Mouse (Mus musculus) liver, embryonic 14.5 days (tissue): Measurements from ENCODE around the gene Whrn. TPM values are rescaled to one million over a fixed set of nuclear protein-coding genes. Genes with fewer than 3 reads are reported as not detected.

Experiments
- ATAC-seq: fragments of 200-750 bp; cut with Nextera tagmentation; 2 replicates; pipeline ENCODE4 v1.8.0; 2017; ENCODE audit warnings: moderate number of reproducible peaks, mild to moderate bottlenecking, moderate library complexity; ENCODE audit not compliant: insufficient read depth
- DNase-seq, 3 experiments: peaks; one replicate each; pipeline ENCODE4 v3.0.0-alpha.2; 2012 to 2013; ENCODE audit warnings: low read depth in 3 of 3, low spot score in 3 of 3
- H3K27ac ChIP-seq: fragments of 300-500 bp; sonication (generic); 2 replicates; pipeline ENCODE4 v1.5.1; 2014; ENCODE audit warnings: moderate library complexity, mild to moderate bottlenecking, control low read depth, inconsistent platforms
- H3K27me3 ChIP-seq: fragments of 300-500 bp; sonication (generic); 2 replicates; pipeline ENCODE4 v1.6.1; 2014; ENCODE audit warnings: mild to moderate bottlenecking, low read length, moderate library complexity; ENCODE audit not compliant: control insufficient read depth, insufficient read depth
- H3K36me3 ChIP-seq: fragments of 300-500 bp; sonication (generic); replicated peaks from 2 replicates; pipeline ENCODE4 v1.6.1; 2014; ENCODE audit warnings: low read depth; ENCODE audit not compliant: control insufficient read depth, insufficient read depth
- H3K4me1 ChIP-seq, 2 experiments: fragments of 200-500 bp in 1 of 2; fragments of 300-500 bp in 1 of 2; sonication (generic) in 1 of 2; replicated peaks; 2 replicates each; pipeline ENCODE4 v1.6.1; 2012 to 2014; ENCODE audit warnings: antibody characterized with exemption in 1 of 2, inconsistent platforms in 1 of 2, low read length in 1 of 2; ENCODE audit not compliant: control insufficient read depth in 2 of 2, insufficient read depth in 2 of 2
- H3K4me2 ChIP-seq: fragments of 300-500 bp; sonication (generic); 2 replicates; pipeline ENCODE4 v1.6.1; 2014; ENCODE audit warnings: low read depth, mild to moderate bottlenecking, control low read depth, moderate library complexity
- H3K4me3 ChIP-seq, 2 experiments: fragments of 200-500 bp in 1 of 2; fragments of 300-500 bp in 1 of 2; sonication (generic) in 1 of 2; 2 replicates each; pipeline ENCODE4 v1.5.1; 2012 to 2014; ENCODE audit warnings: low read depth in 2 of 2, low read length in 2 of 2, mild to moderate bottlenecking in 2 of 2, control low read depth in 1 of 2, inconsistent platforms in 1 of 2, moderate library complexity in 1 of 2; ENCODE audit not compliant: insufficient read depth in 1 of 2
- H3K9ac ChIP-seq: fragments of 300-500 bp; sonication (generic); replicated peaks from 2 replicates; pipeline ENCODE4 v1.6.1; 2014; ENCODE audit warnings: mild to moderate bottlenecking, control low read depth, moderate library complexity
- H3K9me3 ChIP-seq: fragments of 300-500 bp; sonication (generic); 2 replicates; pipeline ENCODE4 v1.6.1; 2016; ENCODE audit warnings: low read length, mixed read lengths; ENCODE audit not compliant: control insufficient read depth
- CTCF ChIP-seq: IDR thresholded peaks from 2 replicates; pipeline ENCODE4 v1.5.1; 2016; ENCODE audit warnings: antibody characterized with exemption, low read depth, control low read depth
- EP300 ChIP-seq: IDR thresholded peaks from 2 replicates; pipeline ENCODE4 v1.6.1; 2016; ENCODE audit warnings: antibody characterized with exemption, low read depth
- WGBS: fragments of 180-500 bp; shearing (Covaris S2); extraction: QIAGEN DNeasy Blood & Tissue Kit; methylation state at CpG from one replicate; pipeline ENCODE4 v1.1.7; 2014; ENCODE audit not compliant: insufficient replicate concordance; 5-methylcytosine and 5-hydroxymethylcytosine counted together
- polyA plus RNA-seq, 2 experiments: library from polyadenylated mRNA; depleted of rRNA in 1 of 2; stranded (reverse) in 1 of 2; unstranded in 1 of 2; fragments of >200 nt; fragmentation: Nextera tagmentation in 1 of 2; extraction: Ambion mirVana in 1 of 2; gene quantifications; 2 replicates each; pipeline versions ENCODE4 v1.2.1 to v1.2.3; 2012 to 2014

The Whrn gene
- polyA plus RNA-seq, 2 experiments: 0.29 to 0.61 TPM

DNA sequence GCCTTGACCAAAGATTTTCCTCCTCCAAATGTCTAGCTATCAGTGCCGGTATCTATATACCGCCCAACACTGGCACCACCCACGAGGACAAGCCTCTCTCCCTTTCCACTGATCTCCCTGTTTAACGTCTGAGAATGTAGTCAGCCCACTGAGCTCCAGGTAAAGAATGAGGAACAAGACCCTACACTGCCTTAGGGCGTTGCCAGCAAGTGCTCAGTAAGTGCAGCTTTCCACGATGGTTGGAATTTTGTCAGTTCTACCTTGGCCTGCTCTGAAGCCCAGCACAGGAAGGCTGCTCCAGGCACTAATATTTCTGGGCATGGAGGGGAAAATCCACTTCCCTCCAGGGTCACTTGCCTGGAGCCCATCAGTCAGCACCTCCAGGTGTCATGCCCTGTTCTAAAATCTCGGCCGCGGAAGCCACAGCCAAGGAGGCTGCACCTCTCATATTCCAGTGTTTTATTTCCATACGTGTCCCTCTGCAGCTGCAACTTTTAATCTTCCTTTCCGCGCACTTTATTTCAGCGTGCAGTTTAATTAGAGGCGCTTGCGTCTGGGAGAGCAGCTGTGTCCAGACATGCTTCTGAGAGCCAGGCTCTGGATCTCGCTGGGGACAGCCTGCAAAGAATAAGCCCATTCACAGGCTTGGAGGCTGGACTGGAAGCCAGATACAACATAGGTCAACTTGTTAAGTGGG lies 58.5 kb downstream of the Whrn start:
- no peak for TF ChIP-seq EP300
- TF ChIP-seq CTCF: no peak
- no peak overlapping the region for H3K27ac ChIP-seq
- no peaks in the 10 kb centered on the region for H3K36me3 ChIP-seq
- DNase-seq (no peak), ATAC-seq (no peak)
- H3K4me1 ChIP-seq: no peaks in the 10 kb centered on the region
- H3K4me3 ChIP-seq: no peak overlapping the region
- WGBS: 72% methylated on average over 16 of the region's 16 CpGs
- H3K9me3 ChIP-seq: no peaks in the 10 kb centered on the region
- no peaks in the 10 kb centered on the region for H3K27me3 ChIP-seq
- H3K4me2 ChIP-seq: no peak overlapping the region
- H3K9ac ChIP-seq: no peak overlapping the region

DNA sequence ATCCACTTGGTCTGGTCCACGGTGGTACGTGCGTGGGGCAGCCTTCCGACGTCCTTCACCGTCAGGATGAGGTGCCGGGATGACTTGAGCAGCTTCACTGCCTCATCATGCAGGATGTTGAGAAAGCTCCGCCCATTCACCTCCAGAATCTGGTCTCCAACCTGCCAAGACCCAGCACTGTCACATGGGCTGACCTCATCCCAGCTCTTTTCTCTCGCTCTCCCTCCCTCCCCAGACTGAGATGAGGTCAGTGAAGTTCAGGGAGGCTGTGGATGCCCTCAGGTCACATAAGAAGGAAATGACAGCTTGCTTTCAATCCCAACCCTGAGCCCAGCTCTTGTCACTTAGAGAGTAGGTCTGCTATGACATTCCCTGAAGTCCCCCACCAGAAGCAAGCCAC lies 60.4 kb downstream of the Whrn start:
- Histone ChIP-seq H3K27me3 (no peaks in the 10 kb centered on the region), H3K4me1 (no peaks in the 10 kb centered on the region), H3K9me3 (no peaks in the 10 kb centered on the region), H3K4me2 (no peak overlapping the region), H3K36me3 (no peaks in the 10 kb centered on the region), H3K27ac (no peak overlapping the region), H3K4me3 (no peak overlapping the region), H3K9ac (no peak overlapping the region)
- WGBS: 70% methylated on average over 9 of the region's 9 CpGs
- TF ChIP-seq EP300 (no peak), CTCF (no peak)
- no peak for DNase-seq
- ATAC-seq: no peak

DNA sequence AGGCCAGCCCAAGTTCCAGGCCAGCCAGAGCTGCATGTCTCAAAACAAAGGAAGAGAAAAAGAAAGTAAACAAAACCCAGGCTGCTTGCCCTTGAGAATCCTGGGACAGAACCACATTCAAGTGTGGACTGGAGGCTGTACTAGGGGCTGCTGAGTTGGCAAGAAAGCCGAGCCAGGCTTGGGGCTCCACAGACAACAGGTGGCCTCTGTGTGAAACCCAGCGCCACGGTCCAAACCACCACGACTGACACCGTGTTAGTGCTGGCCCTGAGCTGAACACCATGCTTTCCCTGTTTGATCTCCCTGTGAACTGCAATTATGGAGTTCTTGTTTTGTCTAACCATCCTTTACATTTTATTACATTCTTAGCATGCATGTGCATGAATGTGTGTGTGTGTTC lies 64.7 kb downstream of the Whrn start:
- TF ChIP-seq EP300: no peak
- no peak for TF ChIP-seq CTCF
- ATAC-seq (no peak), DNase-seq (no peak)
- Histone ChIP-seq H3K27ac (no peak overlapping the region), H3K27me3 (no peaks in the 10 kb centered on the region), H3K4me3 (no peak overlapping the region), H3K4me2 (no peak overlapping the region), H3K9ac (no peak overlapping the region), H3K9me3 (no peaks in the 10 kb centered on the region), H3K36me3 (no peaks in the 10 kb centered on the region), H3K4me1 (no peaks in the 10 kb centered on the region)
- 64% methylated on average over 5 of the region's 5 CpGs for WGBS

DNA sequence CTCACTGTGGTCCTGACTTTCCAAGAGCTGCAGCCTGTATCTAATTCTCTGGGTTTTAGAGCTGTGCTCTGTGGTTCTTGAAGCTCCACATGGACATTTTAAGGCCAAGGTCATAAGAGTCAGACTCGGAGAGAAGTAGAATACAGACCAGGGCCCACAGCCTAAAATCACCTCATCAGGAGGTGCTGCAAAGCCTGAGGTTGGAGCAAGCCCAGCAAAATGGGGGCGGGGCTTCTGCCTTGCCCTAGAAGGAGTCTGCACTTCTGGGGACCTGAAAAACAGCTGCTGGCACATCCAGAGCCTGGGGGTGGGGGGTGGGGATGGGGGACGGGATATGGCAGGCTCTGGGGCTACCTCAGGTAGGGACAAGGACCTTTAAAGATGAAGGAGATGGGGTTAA lies 65.4 kb downstream of the Whrn start:
- TF ChIP-seq CTCF: no peak
- TF ChIP-seq EP300: no peak
- H3K4me1 ChIP-seq: no peaks in the 10 kb centered on the region
- no peak for ATAC-seq
- H3K9me3 ChIP-seq: no peaks in the 10 kb centered on the region
- no peak overlapping the region for H3K4me3 ChIP-seq
- WGBS: 24% methylated on average over 3 of the region's 3 CpGs
- no peak for DNase-seq
- H3K27ac ChIP-seq: no peak overlapping the region
- no peak overlapping the region for H3K9ac ChIP-seq
- no peaks in the 10 kb centered on the region for H3K27me3 ChIP-seq
- H3K4me2 ChIP-seq: no peak overlapping the region
- no peaks in the 10 kb centered on the region for H3K36me3 ChIP-seq

DNA sequence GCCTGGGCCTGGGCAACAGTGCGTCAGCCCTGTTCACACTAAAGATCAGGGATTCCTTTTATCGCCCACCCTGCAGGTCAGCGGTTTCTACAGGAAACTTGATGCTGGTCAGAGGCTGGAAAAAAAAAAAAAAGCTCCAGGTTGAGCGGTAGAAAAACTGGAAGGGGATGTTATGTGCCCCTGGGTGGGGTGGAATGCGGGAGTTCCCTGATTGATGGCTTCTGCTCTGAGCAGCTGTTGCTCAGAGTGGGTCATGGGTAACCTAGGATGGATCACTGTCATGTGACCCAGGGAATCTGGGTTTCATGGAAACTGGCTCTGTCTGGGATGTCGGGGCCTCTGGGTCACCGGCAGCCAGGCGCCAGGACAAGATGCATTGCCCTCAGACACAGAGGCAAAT lies 69.5 kb downstream of the Whrn start:
- ATAC-seq (no peak), DNase-seq (no peak)
- no peak overlapping the region for H3K4me2 ChIP-seq
- no peak overlapping the region for H3K9ac ChIP-seq
- TF ChIP-seq EP300 (no peak), CTCF (no peak)
- no peak overlapping the region for H3K4me3 ChIP-seq
- no peaks in the 10 kb centered on the region for H3K27me3 ChIP-seq
- H3K4me1 ChIP-seq: no peaks in the 10 kb centered on the region
- H3K36me3 ChIP-seq: no peaks in the 10 kb centered on the region
- WGBS: 62% methylated on average over 8 of the region's 8 CpGs
- no peak overlapping the region for H3K27ac ChIP-seq
- H3K9me3 ChIP-seq: no peaks in the 10 kb centered on the region
